Mouse (Mus musculus) brain, embryonic 14.5 days (tissue): Measurements from ENCODE around the gene Vrk3. TPM values are rescaled to one million over a fixed set of nuclear protein-coding genes. Genes with fewer than 3 reads are reported as not detected.
"Not testable (repeated sequence)": the region's sequence is repeated elsewhere in the genome, so short reads cannot be mapped to it uniquely, and the experiment has no call there.

Experiments
- DNase-seq: peaks from one replicate; pipeline ENCODE4 v3.0.0-alpha.2; 2011; ENCODE audit warnings: low read depth
- CTCF ChIP-seq: fragments of 200-500 bp; IDR thresholded peaks from 2 replicates; pipeline ENCODE4 v1.5.1; 2012; ENCODE audit warnings: inconsistent platforms, mild to moderate bottlenecking, moderate library complexity, borderline replicate concordance; ENCODE audit not compliant: insufficient read depth, insufficient read length; ENCODE audit errors: extremely low read depth
- POLR2A ChIP-seq: fragments of 200-500 bp; IDR thresholded peaks from 2 replicates; pipeline ENCODE4 v1.6.1; 2012; ENCODE audit warnings: mild to moderate bottlenecking, inconsistent platforms, borderline replicate concordance; ENCODE audit not compliant: poor library complexity, insufficient read depth, insufficient read length, severe bottlenecking; ENCODE audit errors: extremely low read depth
- polyA plus RNA-seq: library from polyadenylated mRNA; depleted of rRNA; stranded (reverse); fragments of >200 nt; gene quantifications from 2 replicates; pipeline ENCODE4 v1.2.3, GENCODE M21; 2012; rRNA removed

Gene Vrk3
- 31.1 and 45.0 TPM in 2 replicates for polyA plus RNA-seq

DNA sequence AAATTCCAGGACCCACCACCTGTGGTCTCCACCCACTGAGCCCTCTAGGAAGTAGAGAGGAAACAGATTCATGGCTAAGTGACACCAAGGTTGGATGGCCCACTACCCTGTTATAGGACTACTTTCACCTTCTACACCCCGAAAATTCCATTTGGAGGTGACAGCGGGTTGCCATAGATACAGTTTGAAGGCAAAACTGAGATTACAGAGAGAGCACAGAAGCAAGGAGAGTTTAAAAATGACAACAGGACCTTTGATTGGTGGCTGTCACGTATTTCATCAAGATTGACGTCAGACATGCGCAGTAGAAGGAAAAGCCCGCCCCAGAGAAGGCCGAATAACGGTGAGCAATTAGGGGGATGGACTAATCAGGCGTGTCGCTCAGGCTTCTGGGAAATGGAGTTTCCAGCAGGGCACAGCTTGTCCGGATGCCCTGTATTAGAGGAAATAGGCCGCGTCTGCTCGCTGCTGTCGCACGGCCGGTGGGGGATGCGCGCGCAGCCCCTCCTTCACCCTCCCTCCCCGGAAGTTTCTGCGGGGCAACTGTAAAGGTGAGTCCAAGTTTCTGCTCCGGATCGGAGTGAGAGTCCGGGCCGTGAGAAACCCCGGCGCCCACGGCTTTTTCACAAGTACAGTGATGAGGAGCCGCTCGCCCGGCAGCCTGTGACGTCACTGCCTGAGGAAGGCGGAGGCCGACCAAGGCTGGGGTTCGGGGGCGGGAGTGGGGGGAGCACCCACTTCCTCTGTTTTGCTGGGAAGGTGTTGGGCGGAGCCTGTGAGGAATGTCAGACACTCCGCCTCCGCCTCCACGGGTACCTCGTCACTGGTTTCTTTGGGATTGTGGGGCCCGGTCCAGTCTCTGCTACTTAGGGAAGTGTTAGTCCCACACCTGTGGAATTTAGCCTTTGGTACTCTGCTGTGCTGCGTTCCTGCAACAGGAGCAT is at the start of gene Vrk3:
Gene Vrk3 (plus strand): TSS at position 313 of the 944 bp plus-strand sequence.
- DNase-seq, result peak; percentile 99
- peak; percentile 19; the same call in 1 of the 2 replicates for TF ChIP-seq POLR2A
- TF ChIP-seq CTCF, result no peak

DNA sequence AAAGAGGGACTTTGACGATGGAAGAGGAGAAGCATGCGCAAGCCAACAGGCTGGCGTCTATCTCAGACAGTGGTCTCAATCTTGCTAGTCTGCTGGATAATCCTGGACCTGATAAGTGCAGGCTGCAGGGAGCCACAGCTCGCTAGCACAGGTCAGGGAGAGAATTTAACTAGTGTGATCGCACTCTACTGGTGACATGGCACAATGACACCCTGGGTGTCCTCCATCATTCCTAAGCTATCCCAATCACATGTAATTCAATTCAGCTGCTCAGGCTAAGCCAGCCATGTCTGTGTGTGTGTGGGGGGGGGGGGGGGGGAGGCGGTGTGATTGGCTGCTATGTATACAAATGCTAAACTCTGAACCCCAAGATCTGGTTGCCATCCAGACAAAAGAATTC is 46.3 kb upstream of the Vrk3 start:
- peak; percentile 66 for DNase-seq
- TF ChIP-seq POLR2A (no peak), CTCF (peak; percentile 71; the same call in 1 of the 2 replicates)

DNA sequence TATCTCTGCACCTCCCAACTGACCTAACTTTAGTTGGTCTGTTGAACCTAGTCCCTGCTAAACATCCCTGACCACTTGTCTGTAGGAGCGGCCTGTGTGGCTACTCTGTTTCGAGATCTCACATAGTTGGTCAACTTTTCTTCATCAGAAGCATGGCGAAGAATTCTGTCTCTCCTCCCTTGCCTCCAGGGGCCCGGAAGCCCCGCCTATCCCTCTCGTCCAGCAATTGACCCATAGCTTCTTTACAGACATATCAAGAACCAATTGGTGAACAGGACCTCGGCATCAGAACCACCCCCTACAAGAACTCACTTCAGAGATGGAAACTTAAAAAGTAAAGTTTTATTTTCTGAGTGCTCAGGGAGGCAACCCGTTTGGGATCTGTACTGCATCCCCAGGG is 45.2 kb upstream of the Vrk3 start:
- no peak for TF ChIP-seq POLR2A
- no peak for TF ChIP-seq CTCF
- DNase-seq, result no peak

DNA sequence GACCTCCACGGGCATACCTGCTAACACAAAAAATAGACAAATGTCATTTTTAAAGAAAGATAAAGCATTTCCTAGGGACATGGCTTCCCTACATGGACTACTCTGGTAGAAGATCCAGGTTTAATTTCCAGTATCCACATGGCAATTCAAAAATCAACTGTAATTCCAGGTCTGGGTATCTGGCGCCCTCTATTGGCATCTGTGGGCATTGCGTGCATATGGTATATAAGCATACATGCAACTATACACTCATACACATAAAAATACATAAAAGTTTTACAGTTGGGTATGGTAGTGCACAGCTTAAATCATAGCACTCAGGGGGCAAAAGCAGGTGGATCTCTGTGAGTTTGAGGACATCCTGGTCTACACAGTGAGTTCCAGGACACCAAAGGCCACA is 43.9 kb upstream of the Vrk3 start:
- TF ChIP-seq POLR2A (no peak), CTCF (peak; percentile 58; the same call in 1 of the 2 replicates)
- DNase-seq, result peak; percentile 24

GRCm38 (mm10) chr7:44705086-44705485 is 43.1 kb upstream of the Vrk3 start:
- no peak for TF ChIP-seq CTCF
- no peak for TF ChIP-seq POLR2A
- DNase-seq, result no peak

DNA sequence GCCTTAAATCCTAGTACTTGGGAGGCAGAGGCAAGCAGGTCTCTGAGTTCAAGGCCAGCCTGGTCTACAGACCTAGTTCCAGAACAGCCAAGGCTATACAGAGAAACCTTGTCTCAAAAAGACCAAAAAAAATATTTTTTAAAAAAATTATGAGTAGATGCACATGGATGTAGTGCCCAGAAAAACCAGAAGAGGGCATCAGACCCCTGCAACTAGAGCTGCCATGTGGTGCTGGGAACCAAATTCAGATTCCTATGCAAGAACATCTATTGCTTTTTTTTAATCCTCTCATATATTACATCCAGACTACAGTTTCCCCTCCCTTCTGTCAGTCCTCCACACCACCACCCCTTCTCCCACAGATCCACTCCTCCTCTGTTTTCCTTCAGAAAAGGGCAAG is 41.9 kb upstream of the Vrk3 start:
- no peak for DNase-seq
- TF ChIP-seq CTCF (no peak), POLR2A (no peak)

DNA sequence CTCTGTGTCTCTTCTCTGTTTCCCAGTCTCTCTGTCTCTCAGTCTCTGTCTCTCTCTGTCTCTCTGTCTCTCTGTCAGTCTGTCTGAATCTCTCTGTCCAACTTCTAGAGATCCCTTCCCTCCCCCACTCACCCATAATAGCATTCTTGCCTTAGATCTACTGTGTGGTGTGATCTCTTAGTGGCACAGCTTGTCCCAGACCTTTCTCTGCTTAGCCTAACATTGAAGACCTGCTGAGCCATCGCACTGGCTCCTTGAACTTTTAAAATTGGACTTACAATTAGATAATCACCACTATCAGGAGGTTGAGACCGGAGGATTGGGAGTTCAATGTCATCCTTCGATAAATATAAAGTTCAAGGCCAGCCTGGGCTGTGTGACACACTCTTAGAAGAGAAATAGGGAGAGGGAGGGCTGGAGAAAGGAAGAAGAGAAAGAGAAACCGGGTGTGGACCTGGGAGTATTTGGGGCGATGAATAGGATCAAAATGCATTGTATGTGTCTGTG is 41.0 kb upstream of the Vrk3 start:
- TF ChIP-seq CTCF (no peak), POLR2A (no peak)
- DNase-seq, result no peak

DNA sequence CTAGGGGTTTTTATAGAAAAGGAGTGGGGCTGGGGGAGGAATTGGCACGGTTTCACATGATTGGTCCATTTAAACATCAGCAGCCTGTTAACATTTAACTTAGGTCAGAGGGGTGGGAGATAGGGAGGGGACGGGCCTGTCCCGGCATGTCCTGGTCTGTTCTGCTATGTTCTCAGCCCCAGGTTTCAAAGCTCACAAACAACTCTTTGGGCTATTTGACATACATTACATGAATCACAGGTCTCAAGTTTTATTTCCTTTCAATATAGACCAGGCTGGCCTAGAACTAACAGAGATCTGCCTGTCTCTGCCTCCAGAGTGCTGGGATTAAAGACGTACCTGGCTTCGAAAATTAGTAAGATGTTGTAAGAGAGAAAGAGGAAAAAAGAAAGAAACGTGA is 40.1 kb upstream of the Vrk3 start:
- DNase-seq, result not testable (repeated sequence)

- DNase-seq, result no peak
Measured at GRCm38 (mm10) chr7:44708574-44708973, 39.6 kb upstream of the Vrk3 start, which contains the start of gene Izumo2. Izumo2 (plus strand) TSS chr7:44708742.

DNA sequence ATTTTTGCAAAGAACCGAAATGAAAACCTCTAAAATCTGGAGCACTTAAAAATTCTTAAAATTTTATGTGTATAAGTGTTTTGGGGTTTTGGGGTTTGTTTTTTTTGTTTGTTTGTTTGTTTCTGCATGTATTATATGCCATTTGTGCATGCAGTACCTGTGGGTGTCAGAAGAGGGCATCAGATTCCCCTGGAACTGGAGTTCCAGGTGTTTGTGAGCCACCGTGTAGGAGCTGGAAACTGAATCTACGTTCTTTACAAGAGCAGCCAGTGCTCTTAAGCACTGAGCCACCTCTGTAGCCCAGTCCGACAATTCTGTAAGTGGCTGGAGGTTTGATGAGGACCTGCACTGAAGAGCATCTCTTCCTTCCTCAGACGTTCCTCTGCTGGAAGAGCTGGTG is 38.3 kb upstream of the Vrk3 start:
- TF ChIP-seq POLR2A, result no peak
- TF ChIP-seq CTCF, result no peak
- no peak for DNase-seq

More at GRCm38 (mm10) chr7:44708574-44708973, 39.6 kb upstream of the Vrk3 start, which contains the start of gene Izumo2:
- TF ChIP-seq POLR2A, result no peak
- no peak for TF ChIP-seq CTCF

DNA sequence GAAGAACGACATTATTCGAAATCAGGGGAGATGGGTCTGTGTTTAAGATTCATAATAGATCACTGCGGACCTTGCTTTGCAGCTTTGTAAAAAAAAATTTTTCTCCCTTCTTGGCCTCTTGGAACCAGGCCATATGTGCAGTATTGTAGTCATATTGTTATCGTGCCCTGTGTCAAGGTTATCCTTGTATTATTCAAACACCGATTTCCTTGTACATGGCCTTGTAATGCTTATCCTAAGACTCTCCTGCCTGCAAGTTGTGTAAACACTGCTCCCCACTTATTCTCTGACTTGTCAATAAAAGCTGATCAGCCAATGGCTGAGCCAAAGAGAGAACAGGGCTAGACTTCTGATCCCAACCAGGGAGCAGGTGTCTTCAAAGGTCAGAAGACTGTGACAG is 26.2 kb upstream of the Vrk3 start:
- DNase-seq, result no peak
- no peak for TF ChIP-seq CTCF
- no peak for TF ChIP-seq POLR2A

- peak; percentile 47 for DNase-seq
- TF ChIP-seq POLR2A (no peak), CTCF (peak; percentile 54; the same call in 1 of the 2 replicates)
Measured at GRCm38 (mm10) chr7:44724316-44724715, 23.9 kb upstream of the Vrk3 start.

GRCm38 (mm10) chr7:44726343-44726742 is 21.9 kb upstream of the Vrk3 start:
- no peak for TF ChIP-seq CTCF
- no peak for TF ChIP-seq POLR2A
- DNase-seq, result no peak
